Mouse (Mus musculus) embryo, embryonic 11.5 days (tissue): ENCODE data around the gene Olfr516.

Source experiments
- DNase-seq: peaks from one replicate; pipeline ENCODE4 v3.0.0-alpha.2; 2012; ENCODE audit warnings: low read depth, low spot score

The Olfr516 gene

GRCm38 (mm10) chr7:108850429-108850828 is at the start of gene Olfr516:
Gene Olfr516, minus strand, starts transcription at chr7:108850529.
- DNase-seq, result no peak

- DNase-seq, result no peak
Observed at GRCm38 (mm10) chr7:108894320-108894719, 44.0 kb upstream of the Olfr516 start, which contains the start of gene Olfr519. Gene Olfr519, minus strand, starts transcription at chr7:108894420.

- DNase-seq, result no peak
Observed at GRCm38 (mm10) chr7:108884906-108885305, 34.6 kb upstream of the Olfr516 start, which contains the start of gene Olfr518. Gene Olfr518, minus strand, starts transcription at chr7:108885006.

GRCm38 (mm10) chr7:108872279-108872678 is 21.9 kb upstream of the Olfr516 start, which contains the start of gene Olfr517:
Gene Olfr517, minus strand, starts transcription at chr7:108872379.
- no peak for DNase-seq

GRCm38 (mm10) chr7:108825897-108826296 is 24.4 kb downstream of the Olfr516 start, which contains the start of gene Olfr514:
Gene Olfr514, minus strand, starts transcription at chr7:108825997.
- DNase-seq, result no peak

GRCm38 (mm10) chr7:108814593-108815215 is 35.6 kb downstream of the Olfr516 start:
- peak; percentile 34 for DNase-seq

GRCm38 (mm10) chr7:108797205-108797933 is 53.0 kb downstream of the Olfr516 start:
- peak; percentile 42 for DNase-seq
